Mouse (Mus musculus) bone marrow, adult 2 months (tissue): ENCODE measurements around the gene Mical2.

Experiments
- CTCF ChIP-seq: fragments of 200-500 bp; IDR thresholded peaks from 2 replicates; pipeline ENCODE4 v1.5.1; 2011; ENCODE audit warnings: low read length, control low read depth; ENCODE audit not compliant: control insufficient read depth, insufficient read depth
- POLR2A ChIP-seq: fragments of 200-500 bp; IDR thresholded peaks from 2 replicates; pipeline ENCODE4 v1.6.1; 2011; ENCODE audit warnings: low read depth, mild to moderate bottlenecking, control low read depth, low read length, borderline replicate concordance; ENCODE audit not compliant: control insufficient read depth

GRCm38 (mm10) chr7:112374035-112374434, 148.4 kb downstream of the Mical2 start:
- TF ChIP-seq CTCF (no peak), POLR2A (no peak)
